Mouse (Mus musculus) granulocyte monocyte progenitor cell, adult 5-6 weeks (primary cell): ENCODE data around the gene Mettl21a. TPM values are rescaled to one million over a fixed set of nuclear protein-coding genes. Genes with fewer than 3 reads are reported as not detected.
"Not testable (repeated sequence)": the region's sequence is repeated elsewhere in the genome, so short reads cannot be mapped to it uniquely, and the experiment has no call there.

ENCODE experiments used
- ATAC-seq: replicated peaks from 2 replicates; pipeline ENCODE4 v1.8.0; 2016; ENCODE audit warnings: mild to moderate bottlenecking, moderate TSS enrichment, inconsistent platforms; ENCODE audit not compliant: poor library complexity, severe bottlenecking
- total RNA-seq, 2 experiments: library from RNA; stranded (forward) in 1 of 2; stranded (reverse) in 1 of 2; fragments of 200-712, 200-1000 nt in 1 of 2; fragments of >200 nt in 1 of 2; fragmentation: Nextera tagmentation in 1 of 2; gene quantifications; 2 replicates each; pipeline ENCODE4 v1.2.3; 2014 to 2017

Mettl21a gene
- total RNA-seq (2014; fragmentation: Nextera tagmentation) (11.6 TPM in 2 replicates), total RNA-seq (2017) (8.1 and 11.2 TPM in 2 replicates)

- ATAC-seq, result peak; percentile 78
Observed at GRCm38 (mm10) chr1:64616881-64617714, at the start of gene Mettl21a. TSS of gene Mettl21a (minus strand) at chr1:64617242.

- no peak for ATAC-seq
Observed at GRCm38 (mm10) chr1:64658876-64659275, 41.8 kb upstream of the Mettl21a start.

DNA sequence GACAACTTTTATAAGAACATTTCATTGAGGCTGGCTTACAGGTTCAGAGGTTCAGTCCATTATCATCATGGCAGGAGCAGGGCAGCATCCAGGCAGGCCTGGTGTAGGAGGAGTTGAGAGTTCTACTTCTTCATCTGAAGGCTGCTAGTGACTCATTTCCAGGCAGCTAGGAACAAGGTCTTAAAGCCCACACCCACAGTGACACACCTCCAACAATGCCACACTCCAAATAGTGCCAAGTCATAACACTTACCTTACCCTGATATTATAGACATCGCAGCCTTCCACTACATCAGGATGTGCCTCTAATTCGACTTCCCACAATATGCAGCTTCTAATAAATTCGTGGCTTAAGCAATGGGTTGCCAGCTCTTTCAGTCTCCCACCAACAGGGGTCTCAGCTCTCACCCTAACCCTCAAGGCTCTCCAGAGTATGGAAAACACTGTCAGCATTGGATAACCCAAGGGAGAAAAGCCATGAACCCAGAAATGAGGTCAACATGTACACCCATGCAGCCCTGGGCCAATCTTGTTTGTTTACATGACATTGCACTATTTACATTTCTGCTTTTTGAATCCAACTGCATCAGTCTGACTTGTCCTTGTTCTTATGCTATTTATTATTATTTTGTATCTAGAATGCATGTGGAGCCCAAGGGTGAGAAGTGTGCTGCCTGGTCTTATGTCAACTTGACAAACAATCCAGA is 39.5 kb upstream of the Mettl21a start:
- no peak for ATAC-seq

GRCm38 (mm10) chr1:64655415-64655814 is 38.4 kb upstream of the Mettl21a start:
- ATAC-seq, result no peak

DNA sequence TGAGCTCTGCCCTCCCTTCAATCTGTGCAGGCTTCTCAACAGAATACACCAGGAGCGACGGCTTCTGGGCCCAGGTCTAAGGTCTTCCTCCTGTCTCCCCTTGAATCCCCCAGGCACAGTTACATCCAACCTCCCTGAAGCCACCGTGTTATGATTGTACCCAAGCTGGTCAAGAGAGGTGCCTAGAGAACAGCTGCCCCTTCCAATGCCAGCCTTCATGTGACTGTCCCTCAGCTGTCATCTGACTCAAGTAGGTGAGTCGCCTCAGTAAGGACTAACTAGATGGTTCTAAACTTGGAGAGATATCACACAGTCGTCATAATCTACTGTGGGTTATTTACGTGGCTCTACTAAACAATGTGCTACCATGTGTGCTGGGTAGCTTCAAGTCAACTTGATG is 36.7 kb upstream of the Mettl21a start:
- ATAC-seq, result no peak

- no peak for ATAC-seq
Observed at GRCm38 (mm10) chr1:64649362-64650124, 32.5 kb upstream of the Mettl21a start.

- no peak for ATAC-seq
Observed at GRCm38 (mm10) chr1:64644513-64644912, 27.5 kb upstream of the Mettl21a start.

GRCm38 (mm10) chr1:64642541-64642940 is 25.5 kb upstream of the Mettl21a start:
- not testable (repeated sequence) for ATAC-seq

- no peak for ATAC-seq
Observed at GRCm38 (mm10) chr1:64641069-64641468, 24.0 kb upstream of the Mettl21a start.

- ATAC-seq, result no peak
Observed at GRCm38 (mm10) chr1:64639279-64639678, 22.2 kb upstream of the Mettl21a start.

DNA sequence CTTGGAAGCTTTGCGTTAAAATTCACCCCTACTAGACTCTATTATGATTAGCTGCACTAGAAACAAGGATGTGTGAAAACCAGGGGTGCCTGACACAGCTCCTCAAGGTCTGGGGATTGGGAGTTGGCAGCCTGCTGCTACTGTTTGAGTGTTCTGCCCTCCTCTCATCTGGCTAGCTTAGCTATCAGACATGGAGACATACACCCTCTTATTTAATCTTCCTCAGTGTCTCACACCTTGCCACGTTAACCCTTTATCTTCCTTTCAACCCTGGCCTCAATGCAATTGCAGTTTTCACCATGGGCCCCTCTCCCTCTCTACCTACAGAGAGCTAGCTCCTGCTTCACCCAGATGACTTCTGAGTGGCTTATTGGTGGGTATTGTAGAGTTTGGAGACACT is 18.6 kb upstream of the Mettl21a start:
- no peak for ATAC-seq

DNA sequence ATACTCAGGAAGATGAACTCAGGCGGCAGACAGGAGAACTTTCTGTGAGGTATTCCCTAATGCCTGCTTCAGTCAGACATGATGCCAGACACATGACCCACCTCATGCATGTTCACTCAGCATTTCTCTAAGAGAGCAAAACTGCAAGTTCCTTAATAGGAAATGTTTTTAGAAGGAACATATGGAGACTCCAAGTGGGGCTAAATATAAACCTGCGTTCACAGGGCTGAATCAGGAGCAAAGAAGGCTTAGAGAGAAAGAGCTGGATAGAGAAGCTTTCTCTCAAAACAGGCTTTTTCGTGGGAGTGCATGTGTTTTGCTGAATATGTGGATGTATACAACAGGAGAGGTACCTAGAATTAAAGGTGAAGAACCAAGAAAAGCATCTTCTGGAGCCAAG is 16.2 kb upstream of the Mettl21a start:
- ATAC-seq, result no peak

GRCm38 (mm10) chr1:64631526-64631925 is 14.5 kb upstream of the Mettl21a start:
- ATAC-seq, result no peak

DNA sequence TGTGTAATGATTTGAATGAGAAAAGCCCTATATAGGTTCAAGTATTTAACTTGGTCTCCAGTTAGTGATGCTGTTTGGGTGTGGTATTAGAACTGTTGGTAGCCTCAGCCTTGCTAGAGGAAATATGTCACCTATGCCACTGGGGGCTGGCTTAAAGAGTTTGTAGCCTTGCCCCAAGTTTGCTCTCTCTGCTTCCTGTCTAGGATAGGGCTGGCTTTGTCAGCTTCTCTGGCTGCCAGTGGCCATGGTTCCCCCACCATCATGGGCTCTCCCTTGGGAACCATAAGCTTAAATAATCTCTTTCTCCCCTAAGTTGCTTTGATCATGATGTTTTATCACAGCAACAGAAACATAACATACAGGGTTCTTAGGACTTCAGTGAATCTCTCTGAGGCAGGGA is 8.2 kb upstream of the Mettl21a start:
- no peak for ATAC-seq

GRCm38 (mm10) chr1:64623558-64624435 is 6.8 kb upstream of the Mettl21a start:
- no peak for ATAC-seq

DNA sequence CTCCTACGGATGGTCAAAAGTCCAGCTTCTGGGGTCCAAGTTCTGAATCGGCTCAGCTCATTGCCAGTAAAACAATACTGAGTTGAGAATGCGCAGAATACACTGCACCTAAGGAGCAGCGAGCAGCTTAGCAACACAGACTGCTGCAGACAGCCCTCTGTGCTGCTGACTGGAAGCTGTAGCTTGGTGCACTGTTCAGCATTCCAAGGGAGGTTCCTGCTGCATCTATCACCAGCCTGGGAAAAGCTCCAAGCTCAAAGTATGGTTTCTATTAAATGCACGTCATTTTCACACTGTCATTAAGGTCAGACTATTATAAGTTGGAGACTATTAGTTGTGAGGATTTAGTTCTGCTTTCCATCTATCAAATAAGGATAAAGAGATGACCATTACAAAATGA is 4.1 kb upstream of the Mettl21a start:
- ATAC-seq, result no peak

- no peak for ATAC-seq
Observed at GRCm38 (mm10) chr1:64618226-64618625, 1.2 kb upstream of the Mettl21a start.

- ATAC-seq, result peak; percentile 62
Observed at GRCm38 (mm10) chr1:64617715-64617984, 608 bp upstream of the Mettl21a start.

DNA sequence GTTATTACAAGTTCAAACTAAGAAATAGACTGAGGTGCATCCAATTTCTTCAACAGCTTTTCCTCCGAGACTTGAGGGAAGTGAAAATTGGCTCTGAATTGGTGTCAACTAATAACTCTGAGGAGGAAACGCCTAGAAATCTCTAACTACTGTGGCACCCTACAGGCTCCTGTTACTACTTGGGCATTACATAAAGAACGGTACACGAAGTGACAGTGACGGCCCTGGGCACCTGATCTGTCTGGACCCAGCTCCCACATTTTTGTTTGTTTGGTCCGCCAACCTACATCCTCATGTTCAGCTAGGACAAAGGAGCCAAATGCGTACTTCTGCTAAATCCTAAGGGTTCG is 536 bp downstream of the Mettl21a start:
- peak; percentile 36 for ATAC-seq

DNA sequence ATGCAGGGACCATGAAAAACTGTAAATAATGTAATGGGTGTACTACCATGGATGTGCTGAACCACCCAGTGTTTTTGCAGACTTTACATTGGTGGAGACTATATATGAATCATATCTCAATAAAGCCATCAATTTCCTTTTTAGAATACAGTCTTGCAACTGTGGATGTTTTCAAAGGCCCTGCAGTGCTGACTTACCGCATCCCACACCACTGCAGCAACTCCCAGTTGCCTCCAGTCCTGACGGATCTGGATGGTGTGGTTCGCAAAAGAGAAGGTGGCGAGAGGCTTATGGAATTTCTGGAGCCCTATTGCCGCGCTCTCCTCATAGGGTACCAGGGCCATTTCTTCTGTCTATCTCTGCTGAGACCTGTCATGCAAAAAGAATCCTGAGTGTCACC is 966 bp downstream of the Mettl21a start:
- ATAC-seq, result peak; percentile 1; the same call in 1 of the 2 replicates
